Mouse (Mus musculus) spleen, adult 12 weeks (tissue): ENCODE measurements around the gene Washc3.

Experiments
- DNase-seq: peaks from one replicate; pipeline ENCODE4 v3.0.0; 2022; ENCODE audit warnings: low spot score

The Washc3 gene

GRCm38 (mm10) chr10:88260309-88260708 is 59.4 kb downstream of the Washc3 start:
- DNase-seq = no peak

GRCm38 (mm10) chr10:88261186-88261585 is 60.3 kb downstream of the Washc3 start:
- no peak for DNase-seq

- DNase-seq = no peak
These were observed 62.5 kb downstream of the Washc3 start for GRCm38 (mm10) chr10:88263383-88263782.

- no peak for DNase-seq
These were observed 73.2 kb downstream of the Washc3 start for GRCm38 (mm10) chr10:88274045-88274444.

GRCm38 (mm10) chr10:88281699-88282098 is 80.8 kb downstream of the Washc3 start:
- no peak for DNase-seq

- no peak for DNase-seq
These were observed 83.6 kb downstream of the Washc3 start for GRCm38 (mm10) chr10:88284343-88284990.

- DNase-seq = no peak
These were observed 86.4 kb downstream of the Washc3 start for GRCm38 (mm10) chr10:88287261-88287660.

- no peak for DNase-seq
These were observed 87.2 kb downstream of the Washc3 start for GRCm38 (mm10) chr10:88288061-88288460.

- DNase-seq = no peak
These were observed 94.2 kb downstream of the Washc3 start for GRCm38 (mm10) chr10:88295091-88295490.
